Mouse (Mus musculus) heart, embryonic 14.5 days (tissue): ENCODE results near the gene Sema3b. TPM values are rescaled to one million over a fixed set of nuclear protein-coding genes. Genes with fewer than 3 reads are reported as not detected.

Source experiments
- ATAC-seq: fragments of 200-750 bp; cut with Nextera tagmentation; 2 replicates; pipeline ENCODE4 v1.8.0; 2017; ENCODE audit warnings: low read depth, moderate TSS enrichment; ENCODE audit not compliant: insufficient number of reproducible peaks, insufficient read depth, low FRiP score
- H3K27ac ChIP-seq, 2 experiments: fragments of 200-500 bp in 1 of 2; fragments of 300-500 bp in 1 of 2; sonication (generic) in 1 of 2; replicated peaks in 1 of 2; 2 replicates each; pipeline ENCODE4 v1.5.1; 2012 to 2014; ENCODE audit warnings: low read depth in 2 of 2, low read length in 2 of 2, control low read depth in 1 of 2, mild to moderate bottlenecking in 1 of 2, mixed read lengths in 1 of 2; ENCODE audit not compliant: control insufficient read depth in 1 of 2, insufficient read depth in 1 of 2
- H3K27me3 ChIP-seq: fragments of 300-500 bp; sonication (generic); 2 replicates; pipeline ENCODE4 v1.6.1; 2014; ENCODE audit warnings: mild to moderate bottlenecking, low read length, control low read depth; ENCODE audit not compliant: control insufficient read depth, insufficient read depth
- H3K36me3 ChIP-seq: fragments of 300-500 bp; sonication (generic); 2 replicates; pipeline ENCODE4 v1.6.1; 2014; ENCODE audit warnings: mild to moderate bottlenecking, control low read depth, low read length, mixed read lengths; ENCODE audit not compliant: control insufficient read depth, insufficient read depth
- H3K4me1 ChIP-seq, 2 experiments: fragments of 200-500 bp in 1 of 2; fragments of 300-500 bp in 1 of 2; sonication (generic) in 1 of 2; 2 replicates each; pipeline ENCODE4 v1.6.1; 2012 to 2014; ENCODE audit warnings: low read length in 2 of 2, control low read depth in 1 of 2, mixed read lengths in 1 of 2; ENCODE audit not compliant: control insufficient read depth in 2 of 2, insufficient read depth in 2 of 2
- H3K4me2 ChIP-seq: fragments of 300-500 bp; sonication (generic); 2 replicates; pipeline ENCODE4 v1.6.1; 2014; ENCODE audit warnings: mild to moderate bottlenecking, low read length
- H3K4me3 ChIP-seq, 2 experiments: fragments of 200-500 bp in 1 of 2; fragments of 300-500 bp in 1 of 2; sonication (generic) in 1 of 2; 2 replicates each; pipeline ENCODE4 v1.5.1; 2012 to 2014; ENCODE audit warnings: low read length in 2 of 2, mild to moderate bottlenecking in 2 of 2, control low read depth in 1 of 2, low read depth in 1 of 2, moderate library complexity in 1 of 2; ENCODE audit not compliant: control insufficient read depth in 1 of 2, insufficient read depth in 1 of 2
- H3K9ac ChIP-seq: fragments of 300-500 bp; sonication (generic); 2 replicates; pipeline ENCODE4 v1.6.1; 2014; ENCODE audit warnings: mild to moderate bottlenecking, low read length
- H3K9me3 ChIP-seq: fragments of 300-500 bp; sonication (generic); 2 replicates; pipeline ENCODE4 v1.6.1; 2016; ENCODE audit warnings: low read length, control low read depth; ENCODE audit not compliant: control insufficient read depth
- WGBS: fragments of 180-500 bp; shearing (Covaris S2); extraction: QIAGEN DNeasy Blood & Tissue Kit; methylation state at CpG from one replicate; pipeline ENCODE4 v1.1.7; 2014; 5-methylcytosine and 5-hydroxymethylcytosine counted together
- polyA plus RNA-seq: library from polyadenylated mRNA; unstranded; fragments of >200 nt; fragmentation: Nextera tagmentation; extraction: Ambion mirVana; gene quantifications from 2 replicates; pipeline ENCODE4 v1.2.1, GENCODE M21; 2014

Gene Sema3b
- polyA plus RNA-seq, 1 experiment from 2014 or later = 6.5 TPM

- WGBS = 2% methylated on average over 10 of the region's 10 CpGs
- H3K9me3 ChIP-seq = no peaks in the 10 kb centered on the region
- H3K9ac ChIP-seq = peak overlapping the region; percentile 58
- no peaks in the 10 kb centered on the region for H3K36me3 ChIP-seq
- no peak overlapping the region for H3K4me3 ChIP-seq
- peaks cover 23 to 40% of the 10 kb centered on the region in 2 experiments for H3K4me1 ChIP-seq
- peak overlapping the region; percentile 27; the same call in 1 of the 2 replicates for H3K4me2 ChIP-seq
- H3K27me3 ChIP-seq = 0 out of 2 replicates have a peak, but pooled peaks cover 3% of the 10 kb centered on the region
- ATAC-seq = no peak
- H3K27ac ChIP-seq = peak overlapping the region in 1 of 2 experiments; percentile 24; a peak in 2 of 4 replicates
Measured at GRCm38 (mm10) chr9:107602068-107602648, 6.9 kb downstream of the Sema3b start.

- H3K36me3 ChIP-seq = no peaks in the 10 kb centered on the region
- 0 out of 2 replicates have a peak, but pooled peaks cover 3% of the 10 kb centered on the region for H3K27me3 ChIP-seq
- H3K9ac ChIP-seq = no peak overlapping the region
- 84% methylated on average over 11 of the region's 11 CpGs for WGBS
- ATAC-seq = no peak
- H3K9me3 ChIP-seq = no peaks in the 10 kb centered on the region
- H3K4me3 ChIP-seq = no peak overlapping the region
- no peak overlapping the region for H3K27ac ChIP-seq
- no peak overlapping the region for H3K4me2 ChIP-seq
- H3K4me1 ChIP-seq = peaks cover 21 to 36% of the 10 kb centered on the region in 2 experiments
Measured at GRCm38 (mm10) chr9:107601275-107601674, 7.8 kb downstream of the Sema3b start.

DNA sequence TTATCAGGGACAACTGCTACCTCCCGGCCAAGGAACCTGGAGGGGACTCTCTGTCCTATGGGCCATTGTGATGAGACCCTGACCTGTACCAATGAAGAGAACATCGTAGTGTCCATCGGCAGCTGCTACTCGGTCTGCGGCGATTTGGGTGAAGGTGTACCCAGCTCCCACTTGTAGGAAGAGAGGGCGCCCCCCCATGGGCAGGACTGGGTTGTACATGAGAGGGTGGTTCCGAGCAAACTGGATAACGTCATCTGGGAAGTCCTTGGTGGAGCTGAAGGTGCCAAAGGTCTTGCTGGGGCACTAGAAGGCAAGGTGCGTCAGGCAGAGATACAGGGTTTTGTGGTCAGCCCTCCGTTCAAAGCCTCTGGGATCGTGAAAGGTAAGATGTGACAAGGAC is 8.3 kb downstream of the Sema3b start:
- H3K9ac ChIP-seq = no peak overlapping the region
- H3K36me3 ChIP-seq = 0 out of 2 replicates have a peak, but pooled peaks cover 2% of the 10 kb centered on the region
- H3K4me1 ChIP-seq = peaks cover 24 to 34% of the 10 kb centered on the region in 2 experiments
- no peaks in the 10 kb centered on the region for H3K9me3 ChIP-seq
- H3K27me3 ChIP-seq = 0 out of 2 replicates have a peak, but pooled peaks cover 3% of the 10 kb centered on the region
- 74% methylated on average over 12 of the region's 12 CpGs for WGBS
- no peak overlapping the region for H3K4me3 ChIP-seq
- H3K4me2 ChIP-seq = no peak overlapping the region
- no peak for ATAC-seq
- no peak overlapping the region for H3K27ac ChIP-seq

GRCm38 (mm10) chr9:107599842-107600241 is 9.2 kb downstream of the Sema3b start:
- Histone ChIP-seq H3K4me3 (no peak overlapping the region), H3K9ac (no peak overlapping the region), H3K4me1 (peaks cover 22 to 31% of the 10 kb centered on the region in 2 experiments), H3K4me2 (no peak overlapping the region), H3K27me3 (0 out of 2 replicates have a peak, but pooled peaks cover 3% of the 10 kb centered on the region), H3K36me3 (0 out of 2 replicates have a peak, but pooled peaks cover 5% of the 10 kb centered on the region), H3K27ac (no peak overlapping the region), H3K9me3 (no peaks in the 10 kb centered on the region)
- no peak for ATAC-seq
- WGBS = 60% methylated on average over 14 of the region's 14 CpGs

DNA sequence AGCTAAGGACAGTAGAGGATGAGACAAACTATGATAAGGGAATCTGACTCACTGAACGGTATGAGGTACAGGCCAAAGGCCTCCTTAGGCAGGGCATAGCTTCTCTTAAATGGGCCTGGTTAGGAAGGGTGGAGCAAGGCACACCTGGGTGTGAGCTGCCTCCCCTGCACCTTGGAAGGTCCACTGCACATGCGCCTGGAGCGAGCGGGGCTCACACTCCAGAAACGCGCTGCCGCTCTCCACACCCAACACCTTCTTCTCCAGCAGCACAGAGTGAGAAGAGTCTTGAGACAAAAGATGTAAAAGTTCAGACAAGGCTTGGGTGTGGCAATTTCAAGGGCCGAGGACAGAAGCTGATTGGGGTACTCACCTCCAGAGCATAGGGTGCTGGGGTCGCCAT is 9.6 kb downstream of the Sema3b start:
- no peaks in the 10 kb centered on the region for H3K9me3 ChIP-seq
- H3K4me3 ChIP-seq = no peak overlapping the region
- peaks cover 18 to 27% of the 10 kb centered on the region in 2 experiments for H3K4me1 ChIP-seq
- H3K27me3 ChIP-seq = 0 out of 2 replicates have a peak, but pooled peaks cover 3% of the 10 kb centered on the region
- ATAC-seq = no peak
- H3K27ac ChIP-seq = no peak overlapping the region
- H3K9ac ChIP-seq = no peak overlapping the region
- 74% methylated on average over 9 of the region's 9 CpGs for WGBS
- peaks cover 9% of the 10 kb centered on the region; the same call in 1 of the 2 replicates for H3K36me3 ChIP-seq
- no peak overlapping the region for H3K4me2 ChIP-seq

DNA sequence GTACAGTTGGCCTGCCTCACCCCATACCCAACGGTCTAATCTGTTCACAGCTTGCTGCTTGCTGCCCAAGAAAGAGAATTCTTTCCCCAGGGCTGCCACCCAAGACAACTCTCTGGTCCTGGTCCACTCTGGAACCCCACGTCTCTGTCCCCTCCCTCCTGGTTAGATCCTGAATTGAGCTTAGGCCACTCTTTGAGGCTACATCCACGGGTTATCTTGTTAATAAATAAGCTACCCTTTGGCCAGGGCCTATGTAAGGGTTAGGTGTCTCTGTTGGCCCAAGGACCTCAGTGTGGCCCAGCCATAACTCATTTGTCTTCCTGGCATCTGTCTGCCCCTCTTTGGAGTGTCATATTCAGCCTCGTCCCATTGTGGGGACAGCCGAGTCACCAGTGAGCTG is 10.6 kb downstream of the Sema3b start:
- Histone ChIP-seq H3K27me3 (0 out of 2 replicates have a peak, but pooled peaks cover 3% of the 10 kb centered on the region), H3K4me3 (no peak overlapping the region), H3K27ac (0 out of 4 replicates have a peak overlapping the region, but pooled peaks of 1 of the 2 experiments have one; percentile 97), H3K4me2 (no peak overlapping the region), H3K36me3 (peaks cover 19% of the 10 kb centered on the region), H3K4me1 (peaks cover 22 to 23% of the 10 kb centered on the region in 2 experiments), H3K9me3 (no peaks in the 10 kb centered on the region), H3K9ac (no peak overlapping the region)
- no peak for ATAC-seq
- 82% methylated on average over 5 of the region's 5 CpGs for WGBS

DNA sequence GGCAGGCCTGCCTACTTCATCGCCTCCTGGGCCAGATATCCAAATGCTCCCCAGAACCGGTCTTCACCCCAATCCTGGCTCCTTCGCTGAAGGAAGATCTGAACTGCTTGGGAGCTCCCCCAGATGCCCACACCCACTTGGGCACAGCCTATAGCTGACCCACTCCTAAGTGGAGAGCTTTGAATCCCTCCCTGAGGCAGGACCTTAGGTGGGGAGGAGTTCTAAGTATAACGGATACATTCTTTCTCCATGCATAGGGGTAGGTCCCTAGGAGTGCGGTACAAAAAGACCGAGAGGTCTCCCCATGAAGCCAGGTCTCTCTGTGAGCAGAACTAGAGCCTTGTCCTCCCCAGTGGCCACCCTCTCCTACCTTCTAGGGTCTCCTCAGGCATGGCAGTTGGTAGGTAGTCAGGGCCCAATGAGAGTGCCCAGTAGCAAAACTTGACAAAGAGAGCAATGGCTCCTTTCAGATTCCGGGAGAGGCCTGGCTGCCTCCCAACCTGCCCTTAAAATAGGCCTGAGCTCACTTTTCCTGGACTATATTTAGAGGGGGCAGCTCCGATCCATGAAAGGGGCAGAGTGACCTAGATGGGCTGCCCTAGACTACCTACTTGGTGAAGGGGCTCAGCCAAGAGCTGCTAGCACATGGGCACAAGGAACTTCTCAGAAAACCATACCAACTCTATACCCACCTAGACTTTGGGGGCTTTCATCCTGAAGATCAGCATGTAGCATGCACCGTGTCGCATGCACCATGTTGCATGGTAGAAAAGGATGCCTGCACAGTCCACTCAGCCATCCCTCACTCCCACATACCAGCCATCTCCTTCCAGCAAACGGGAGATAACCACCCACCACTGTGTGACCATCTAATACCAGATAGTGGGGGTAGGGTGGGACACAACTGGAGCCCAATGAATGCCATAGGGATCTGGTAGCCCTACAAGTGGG is 12.1 kb downstream of the Sema3b start:
- WGBS = 46% methylated on average over 11 of the region's 11 CpGs
- H3K36me3 ChIP-seq = peaks cover 34% of the 10 kb centered on the region
- peaks cover 22 to 29% of the 10 kb centered on the region in 2 experiments for H3K4me1 ChIP-seq
- H3K4me3 ChIP-seq = peak overlapping the region; percentile 36 to 46
- H3K4me2 ChIP-seq = peak overlapping the region; percentile 58
- peak; percentile 71 for ATAC-seq
- H3K27me3 ChIP-seq = 0 out of 2 replicates have a peak, but pooled peaks cover 3% of the 10 kb centered on the region
- no peaks in the 10 kb centered on the region for H3K9me3 ChIP-seq
- H3K9ac ChIP-seq = peak overlapping the region; percentile 76
- peak overlapping the region; percentile 97 to 99 for H3K27ac ChIP-seq
